Mouse (Mus musculus) heart, embryonic 13.5 days (tissue): ENCODE measurements around the gene Tmod1. TPM values are rescaled to one million over a fixed set of nuclear protein-coding genes. Genes with fewer than 3 reads are reported as not detected.

ENCODE experiments used
- ATAC-seq: fragments of 200-750 bp; cut with Nextera tagmentation; 2 replicates; pipeline ENCODE4 v1.8.0; 2017; ENCODE audit warnings: moderate TSS enrichment; ENCODE audit not compliant: insufficient number of reproducible peaks, low FRiP score, low TSS enrichment; ENCODE audit errors: extremely low read depth
- H3K27ac ChIP-seq: fragments of 300-500 bp; sonication (generic); replicated peaks from 2 replicates; pipeline ENCODE4 v1.5.1; 2015; ENCODE audit warnings: moderate library complexity, mild to moderate bottlenecking, inconsistent platforms
- H3K27me3 ChIP-seq: fragments of 300-500 bp; sonication (generic); replicated peaks from 2 replicates; pipeline ENCODE4 v1.6.1; 2015; ENCODE audit warnings: mild to moderate bottlenecking, inconsistent platforms
- H3K36me3 ChIP-seq: fragments of 300-500 bp; sonication (generic); 2 replicates; pipeline ENCODE4 v1.6.1; 2015; ENCODE audit warnings: mild to moderate bottlenecking, inconsistent platforms
- H3K4me1 ChIP-seq: fragments of 300-500 bp; sonication (generic); 2 replicates; pipeline ENCODE4 v1.6.1; 2015; ENCODE audit warnings: inconsistent platforms
- H3K4me2 ChIP-seq: fragments of 300-500 bp; sonication (generic); 2 replicates; pipeline ENCODE4 v1.6.1; 2015; ENCODE audit warnings: inconsistent platforms, mild to moderate bottlenecking, moderate library complexity
- H3K4me3 ChIP-seq: fragments of 300-500 bp; sonication (generic); 2 replicates; pipeline ENCODE4 v1.5.1; 2015; ENCODE audit warnings: moderate library complexity, mild to moderate bottlenecking, inconsistent platforms
- H3K9ac ChIP-seq: fragments of 300-500 bp; sonication (generic); 2 replicates; pipeline ENCODE4 v1.6.1; 2015; ENCODE audit warnings: inconsistent platforms, mild to moderate bottlenecking, moderate library complexity
- H3K9me3 ChIP-seq: fragments of 300-500 bp; sonication (generic); 2 replicates; pipeline ENCODE4 v1.6.1; 2016; ENCODE audit warnings: inconsistent platforms
- WGBS: fragments of 180-500 bp; shearing (Covaris S2); methylation state at CpG from one replicate; pipeline ENCODE4 v1.1.7; 2015; ENCODE audit warnings: mixed read lengths; 5-methylcytosine and 5-hydroxymethylcytosine counted together
- polyA plus RNA-seq: library from polyadenylated mRNA; unstranded; fragments of >200 nt; fragmentation: Nextera tagmentation; extraction: Ambion mirVana; gene quantifications from 2 replicates; pipeline ENCODE4 v1.2.1, GENCODE M21; 2015

Tmod1 gene
- polyA plus RNA-seq = 171 and 182 TPM in 2 replicates

GRCm38 (mm10) chr4:46038892-46039751 lies at the start of gene Tmod1:
Gene Tmod1 (plus strand): TSS chr4:46038935.
- Histone ChIP-seq H3K9me3 (no peaks in the 10 kb centered on the region), H3K27me3 (peaks cover 31% of the 10 kb centered on the region), H3K9ac (peak within 1 kb of the TSS; percentile 91), H3K4me2 (peak within 1 kb of the TSS; percentile 84), H3K36me3 (no peaks in the 10 kb centered on the region; the same call in 1 of the 2 replicates), H3K4me3 (peak within 1 kb of the TSS; percentile 90), H3K4me1 (peaks cover 59% of the 10 kb centered on the region), H3K27ac (peak within 1 kb of the TSS; percentile 100)
- WGBS = under 1% methylated on average over 70 of the region's 72 CpGs
- ATAC-seq = peak; percentile 66

GRCm38 (mm10) chr4:45990427-45991135 lies 48.2 kb upstream of the Tmod1 start:
- Histone ChIP-seq H3K4me1 (peaks cover 19% of the 10 kb centered on the region), H3K9me3 (no peaks in the 10 kb centered on the region), H3K4me3 (no peak overlapping the region), H3K27me3 (no peaks in the 10 kb centered on the region), H3K4me2 (no peak overlapping the region), H3K9ac (peak overlapping the region; percentile 5; the same call in 1 of the 2 replicates), H3K36me3 (peaks cover 31% of the 10 kb centered on the region), H3K27ac (peak overlapping the region; percentile 32)
- WGBS = 39% methylated on average over 6 of the region's 6 CpGs
- ATAC-seq = no peak

- no peak overlapping the region for H3K4me3 ChIP-seq
- ATAC-seq = no peak
- H3K27ac ChIP-seq = no peak overlapping the region
- WGBS = 71% methylated on average over 4 of the region's 4 CpGs
- peaks cover 24% of the 10 kb centered on the region for H3K36me3 ChIP-seq
- no peaks in the 10 kb centered on the region for H3K27me3 ChIP-seq
- peaks cover 4% of the 10 kb centered on the region; the same call in 1 of the 2 replicates for H3K4me1 ChIP-seq
- no peak overlapping the region for H3K9ac ChIP-seq
- no peak overlapping the region for H3K4me2 ChIP-seq
- no peaks in the 10 kb centered on the region for H3K9me3 ChIP-seq
These were observed 40.2 kb upstream of the Tmod1 start for GRCm38 (mm10) chr4:45998536-45998935.

GRCm38 (mm10) chr4:46008142-46008793 lies 30.5 kb upstream of the Tmod1 start:
- no peak for ATAC-seq
- Histone ChIP-seq H3K4me1 (0 out of 2 replicates have a peak, but pooled peaks cover 11% of the 10 kb centered on the region), H3K4me3 (no peak overlapping the region), H3K36me3 (peaks cover 55% of the 10 kb centered on the region), H3K4me2 (no peak overlapping the region), H3K27me3 (no peaks in the 10 kb centered on the region), H3K9me3 (no peaks in the 10 kb centered on the region), H3K9ac (no peak overlapping the region), H3K27ac (peak overlapping the region; percentile 42)
- WGBS = 69% methylated on average over 5 of the region's 5 CpGs

GRCm38 (mm10) chr4:46011698-46012097 lies 27.0 kb upstream of the Tmod1 start:
- no peak for ATAC-seq
- Histone ChIP-seq H3K9ac (no peak overlapping the region), H3K9me3 (no peaks in the 10 kb centered on the region), H3K36me3 (peaks cover 50% of the 10 kb centered on the region), H3K27ac (no peak overlapping the region), H3K4me3 (no peak overlapping the region), H3K27me3 (no peaks in the 10 kb centered on the region), H3K4me2 (no peak overlapping the region), H3K4me1 (0 out of 2 replicates have a peak, but pooled peaks cover 5% of the 10 kb centered on the region)
- WGBS = 80% methylated on average over 2 of the region's 2 CpGs

GRCm38 (mm10) chr4:46015605-46016004 lies 23.1 kb upstream of the Tmod1 start:
- no peaks in the 10 kb centered on the region for H3K4me1 ChIP-seq
- WGBS = 81% methylated on average over 1 of the region's 1 CpGs
- no peaks in the 10 kb centered on the region; the same call in 1 of the 2 replicates for H3K27me3 ChIP-seq
- ATAC-seq = no peak
- H3K4me3 ChIP-seq = no peak overlapping the region
- H3K9me3 ChIP-seq = no peaks in the 10 kb centered on the region
- no peak overlapping the region for H3K27ac ChIP-seq
- H3K36me3 ChIP-seq = peaks cover 52% of the 10 kb centered on the region
- H3K9ac ChIP-seq = no peak overlapping the region
- H3K4me2 ChIP-seq = no peak overlapping the region

- no peak for ATAC-seq
- Histone ChIP-seq H3K9ac (no peak overlapping the region), H3K4me1 (peaks cover 15% of the 10 kb centered on the region), H3K4me3 (no peak overlapping the region), H3K9me3 (no peaks in the 10 kb centered on the region), H3K27me3 (no peaks in the 10 kb centered on the region; the same call in 1 of the 2 replicates), H3K36me3 (peaks cover 22% of the 10 kb centered on the region), H3K27ac (peak overlapping the region; percentile 42), H3K4me2 (no peak overlapping the region)
- 17% methylated on average over 3 of the region's 3 CpGs for WGBS
These were observed 15.7 kb upstream of the Tmod1 start for GRCm38 (mm10) chr4:46023021-46023481.

GRCm38 (mm10) chr4:46025893-46026292 lies 12.8 kb upstream of the Tmod1 start:
- Histone ChIP-seq H3K9ac (no peak overlapping the region), H3K9me3 (no peaks in the 10 kb centered on the region), H3K4me1 (peaks cover 23% of the 10 kb centered on the region), H3K27ac (no peak overlapping the region), H3K4me2 (no peak overlapping the region), H3K36me3 (peaks cover 3% of the 10 kb centered on the region), H3K27me3 (no peaks in the 10 kb centered on the region), H3K4me3 (no peak overlapping the region)
- WGBS = 47% methylated on average over 7 of the region's 7 CpGs
- ATAC-seq = no peak

GRCm38 (mm10) chr4:46028224-46028623 lies 10.5 kb upstream of the Tmod1 start:
- Histone ChIP-seq H3K36me3 (no peaks in the 10 kb centered on the region; the same call in 1 of the 2 replicates), H3K4me1 (peaks cover 30% of the 10 kb centered on the region), H3K9ac (no peak overlapping the region), H3K4me3 (no peak overlapping the region), H3K27ac (peak overlapping the region; percentile 39; the same call in 1 of the 2 replicates), H3K27me3 (no peaks in the 10 kb centered on the region), H3K4me2 (no peak overlapping the region), H3K9me3 (no peaks in the 10 kb centered on the region)
- 58% methylated on average over 6 of the region's 6 CpGs for WGBS
- no peak for ATAC-seq

- no peak for ATAC-seq
- no peaks in the 10 kb centered on the region; the same call in 1 of the 2 replicates for H3K36me3 ChIP-seq
- WGBS = 86% methylated on average over 4 of the region's 4 CpGs
- H3K4me1 ChIP-seq = peaks cover 33% of the 10 kb centered on the region
- no peak overlapping the region for H3K4me3 ChIP-seq
- no peaks in the 10 kb centered on the region for H3K9me3 ChIP-seq
- no peaks in the 10 kb centered on the region for H3K27me3 ChIP-seq
- H3K27ac ChIP-seq = peak overlapping the region; percentile 39; the same call in 1 of the 2 replicates
- no peak overlapping the region for H3K9ac ChIP-seq
- H3K4me2 ChIP-seq = no peak overlapping the region
These were observed 10.0 kb upstream of the Tmod1 start for GRCm38 (mm10) chr4:46028781-46029180.

- Histone ChIP-seq H3K4me2 (no peak overlapping the region), H3K9me3 (no peaks in the 10 kb centered on the region), H3K9ac (no peak overlapping the region), H3K4me1 (peaks cover 39% of the 10 kb centered on the region), H3K36me3 (no peaks in the 10 kb centered on the region; the same call in 1 of the 2 replicates), H3K4me3 (no peak overlapping the region), H3K27me3 (no peaks in the 10 kb centered on the region), H3K27ac (no peak overlapping the region)
- no peak for ATAC-seq
- 30% methylated on average over 9 of the region's 9 CpGs for WGBS
These were observed 9.2 kb upstream of the Tmod1 start for GRCm38 (mm10) chr4:46029552-46029951.
